Mouse (Mus musculus): Measurements from ENCODE around the gene Wdfy3.

DNA sequence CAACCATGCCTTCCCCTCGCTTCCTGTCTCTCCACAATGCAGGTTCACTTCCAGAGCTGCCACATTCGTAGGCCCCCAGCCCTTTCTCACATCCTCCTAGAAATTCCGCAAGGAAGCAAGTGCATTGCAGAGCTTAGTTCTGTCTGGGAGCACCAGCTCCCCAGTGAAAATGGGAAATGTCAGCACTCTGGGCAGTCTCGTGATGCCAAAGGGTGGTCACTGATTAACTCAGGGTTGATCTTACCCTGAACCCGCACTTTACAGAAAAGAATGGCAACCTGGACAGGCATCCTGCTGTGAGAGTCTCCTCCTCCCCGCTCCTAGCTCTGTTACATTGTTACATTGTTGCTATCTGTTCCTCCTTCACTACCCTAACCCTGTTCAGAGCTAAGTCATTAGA, 16.8 kb downstream of the Wdfy3 start:
- TF ChIP-seq CTCF (IDR thresholded peaks at IDR 0.05; ENCODE audit: low read depth) (no peak), EP300 (IDR thresholded peaks at IDR 0.05; ENCODE audit: low read depth) (no peak)

Measured in heart, postnatal 0 days (tissue).